Mouse (Mus musculus) cerebellum, adult 2 months (tissue): ENCODE results near the gene Wnt2b. TPM values are rescaled to one million over a fixed set of nuclear protein-coding genes. Genes with fewer than 3 reads are reported as not detected.

ENCODE experiments used
- DNase-seq, 2 experiments: peaks; one replicate each; pipeline ENCODE4 v3.0.0; 2021
- H3K27ac ChIP-seq: fragments of 200-500 bp; 2 replicates; pipeline ENCODE4 v1.5.1; 2012; ENCODE audit warnings: low read length, control low read depth, inconsistent platforms; ENCODE audit not compliant: insufficient read depth
- H3K27me3 ChIP-seq: fragments of 200-500 bp; 2 replicates; pipeline ENCODE4 v1.6.1; 2012; ENCODE audit warnings: inconsistent platforms, mild to moderate bottlenecking, low read length, moderate library complexity; ENCODE audit not compliant: control insufficient read depth, insufficient read depth
- H3K4me1 ChIP-seq: fragments of 200-500 bp; 2 replicates; pipeline ENCODE4 v1.6.1; 2011; ENCODE audit warnings: low read length; ENCODE audit not compliant: control insufficient read depth, insufficient read depth
- H3K4me3 ChIP-seq: fragments of 200-500 bp; replicated peaks from 2 replicates; pipeline ENCODE3; 2011; ENCODE audit warnings: mild to moderate bottlenecking, low read depth, low read length, control low read depth; ENCODE audit not compliant: insufficient read depth
- CTCF ChIP-seq: fragments of 200-500 bp; IDR thresholded peaks from 2 replicates; pipeline ENCODE4 v1.5.1; 2011; ENCODE audit warnings: low read depth, mild to moderate bottlenecking, control low read depth, low read length, moderate library complexity, borderline replicate concordance; ENCODE audit not compliant: insufficient read depth
- POLR2A ChIP-seq: fragments of 200-500 bp; IDR thresholded peaks from 2 replicates; pipeline ENCODE4 v1.6.1; 2011; ENCODE audit warnings: low read length, control low read depth, borderline replicate concordance; ENCODE audit not compliant: insufficient read depth
- whole genome bisulfite sequencing: fragments of 180-500 bp; shearing (Covaris S2); methylation state at CpG from one replicate; pipeline ENCODE4 v1.1.7; 2018; 5-methylcytosine and 5-hydroxymethylcytosine counted together
- polyA plus RNA-seq: library from polyadenylated mRNA; depleted of rRNA; stranded (reverse); fragments of >200 nt; gene quantifications from 2 replicates; pipeline ENCODE4 v1.2.3, GENCODE M21; 2012

The Wnt2b gene
- polyA plus RNA-seq, 1 experiment = 0.44 TPM

- Histone ChIP-seq H3K27ac (no peak overlapping the region), H3K4me1 (no peaks in the 10 kb centered on the region), H3K27me3 (no peaks in the 10 kb centered on the region), H3K4me3 (no peak overlapping the region)
- TF ChIP-seq CTCF (no peak), POLR2A (no peak)
- no peak for DNase-seq
- WGBS = 89% methylated on average over 8 of the region's 8 CpGs
These were observed 38.8 kb upstream of the Wnt2b start for GRCm38 (mm10) chr3:105000561-105000960.

GRCm38 (mm10) chr3:104997563-104997962 is 35.8 kb upstream of the Wnt2b start:
- no peak overlapping the region for H3K4me3 ChIP-seq
- no peaks in the 10 kb centered on the region for H3K4me1 ChIP-seq
- DNase-seq = no peak
- 45% methylated on average over 6 of the region's 6 CpGs for WGBS
- no peaks in the 10 kb centered on the region for H3K27me3 ChIP-seq
- TF ChIP-seq CTCF (no peak), POLR2A (no peak)
- H3K27ac ChIP-seq = no peak overlapping the region

- DNase-seq = no peak
- no peaks in the 10 kb centered on the region for H3K27me3 ChIP-seq
- no peak overlapping the region for H3K27ac ChIP-seq
- TF ChIP-seq POLR2A = no peak
- TF ChIP-seq CTCF = no peak
- 85% methylated on average over 7 of the region's 7 CpGs for WGBS
- H3K4me1 ChIP-seq = no peaks in the 10 kb centered on the region
- no peak overlapping the region for H3K4me3 ChIP-seq
These were observed 34.0 kb upstream of the Wnt2b start for GRCm38 (mm10) chr3:104995707-104996106.

GRCm38 (mm10) chr3:104994415-104994841 is 32.7 kb upstream of the Wnt2b start:
- Histone ChIP-seq H3K27me3 (no peaks in the 10 kb centered on the region), H3K4me3 (no peak overlapping the region), H3K27ac (peak overlapping the region; percentile 70), H3K4me1 (no peaks in the 10 kb centered on the region)
- no peak for DNase-seq
- WGBS = 67% methylated on average over 3 of the region's 3 CpGs
- TF ChIP-seq POLR2A (no peak), CTCF (no peak)

- TF ChIP-seq CTCF = no peak
- H3K4me3 ChIP-seq = no peak overlapping the region
- peak; percentile 15 to 35 for DNase-seq
- peak overlapping the region; percentile 70; the same call in 1 of the 2 replicates for H3K27ac ChIP-seq
- no peaks in the 10 kb centered on the region for H3K4me1 ChIP-seq
- 61% methylated on average over 4 of the region's 4 CpGs for WGBS
- H3K27me3 ChIP-seq = no peaks in the 10 kb centered on the region
These were observed 32.1 kb upstream of the Wnt2b start for GRCm38 (mm10) chr3:104993800-104994199.

- Histone ChIP-seq H3K27ac (no peak overlapping the region), H3K4me1 (no peaks in the 10 kb centered on the region), H3K4me3 (peak overlapping the region; percentile 48), H3K27me3 (no peaks in the 10 kb centered on the region)
- TF ChIP-seq POLR2A = no peak
- peak; percentile 83 for TF ChIP-seq CTCF
- peak; percentile 85 to 90 for DNase-seq
- 11% methylated on average over 23 of the region's 23 CpGs for WGBS
These were observed 31.1 kb upstream of the Wnt2b start for GRCm38 (mm10) chr3:104992709-104993388.

GRCm38 (mm10) chr3:104991703-104992102 is 30.0 kb upstream of the Wnt2b start:
- Histone ChIP-seq H3K27me3 (no peaks in the 10 kb centered on the region), H3K4me1 (no peaks in the 10 kb centered on the region), H3K27ac (no peak overlapping the region), H3K4me3 (no peak overlapping the region)
- WGBS = 53% methylated on average over 5 of the region's 5 CpGs
- DNase-seq = no peak
- TF ChIP-seq POLR2A (no peak), CTCF (no peak)

GRCm38 (mm10) chr3:104987884-104988283 is 26.2 kb upstream of the Wnt2b start:
- WGBS = 77% methylated on average over 5 of the region's 5 CpGs

More at GRCm38 (mm10) chr3:104987884-104988283, 26.2 kb upstream of the Wnt2b start:
- no peaks in the 10 kb centered on the region for H3K4me1 ChIP-seq
- H3K27me3 ChIP-seq = no peaks in the 10 kb centered on the region; the same call in 1 of the 2 replicates
- H3K4me3 ChIP-seq = no peak overlapping the region
- TF ChIP-seq POLR2A (no peak), CTCF (no peak)
- DNase-seq = no peak
- no peak overlapping the region for H3K27ac ChIP-seq
